Mouse (Mus musculus) testis, adult 2 months (tissue): ENCODE data around the gene Irx3.

ENCODE experiments used
- CTCF ChIP-seq: fragments of 200-500 bp; IDR thresholded peaks from 2 replicates; pipeline ENCODE4 v1.5.1; 2012; ENCODE audit warnings: low read depth, mild to moderate bottlenecking, inconsistent platforms, low read length, moderate library complexity; ENCODE audit not compliant: control insufficient read depth, insufficient read depth, insufficient replicate concordance
- POLR2A ChIP-seq: fragments of 200-500 bp; IDR thresholded peaks from 2 replicates; pipeline ENCODE4 v1.6.1; 2012; ENCODE audit warnings: low read depth, mild to moderate bottlenecking, inconsistent platforms, low read length, moderate library complexity; ENCODE audit not compliant: control insufficient read depth

- TF ChIP-seq CTCF (no peak), POLR2A (no peak)
Measured at GRCm38 (mm10) chr8:91821976-91822375, 20.1 kb upstream of the Irx3 start.
